Mouse (Mus musculus) liver, adult 2 months (tissue): ENCODE results near the gene Psen1. TPM values are rescaled to one million over a fixed set of nuclear protein-coding genes. Genes with fewer than 3 reads are reported as not detected.

Source experiments
- DNase-seq: peaks from one replicate; pipeline ENCODE4 v3.0.0-alpha.2; 2011; ENCODE audit warnings: low read depth, low spot score; ENCODE audit errors: extremely low read depth
- H3K27ac ChIP-seq: fragments of 200-500 bp; replicated peaks from 2 replicates; pipeline ENCODE4 v1.5.1; 2012; ENCODE audit warnings: low read depth, mild to moderate bottlenecking, control low read depth, inconsistent platforms, low read length; ENCODE audit not compliant: insufficient read depth
- H3K27me3 ChIP-seq: fragments of 200-500 bp; 2 replicates; pipeline ENCODE4 v1.6.1; 2012; ENCODE audit warnings: mild to moderate bottlenecking, moderate library complexity, low read length, inconsistent platforms; ENCODE audit not compliant: control insufficient read depth, insufficient read depth
- H3K36me3 ChIP-seq: fragments of 200-500 bp; 2 replicates; pipeline ENCODE4 v1.6.1; 2012; ENCODE audit warnings: low read length, inconsistent platforms; ENCODE audit not compliant: control insufficient read depth, insufficient read depth
- H3K4me1 ChIP-seq: fragments of 200-500 bp; 2 replicates; pipeline ENCODE4 v1.6.1; 2011; ENCODE audit warnings: low read length; ENCODE audit not compliant: control insufficient read depth, insufficient read depth
- H3K4me3 ChIP-seq: fragments of 200-500 bp; 2 replicates; pipeline ENCODE4 v1.5.1; 2011; ENCODE audit warnings: low read depth, mild to moderate bottlenecking, control low read depth, low read length, moderate library complexity; ENCODE audit not compliant: insufficient read depth
- H3K79me2 ChIP-seq: fragments of 200-500 bp; 2 replicates; pipeline ENCODE4 v1.6.1; 2012; ENCODE audit warnings: inconsistent platforms, mild to moderate bottlenecking, low read length, moderate library complexity; ENCODE audit not compliant: control insufficient read depth, insufficient read depth
- H3K9ac ChIP-seq: fragments of 200-500 bp; 2 replicates; pipeline ENCODE4 v1.6.1; 2012; ENCODE audit warnings: low read depth, mild to moderate bottlenecking, control low read depth, inconsistent platforms, low read length
- CTCF ChIP-seq: fragments of 200-500 bp; IDR thresholded peaks from 2 replicates; pipeline ENCODE4 v1.5.1; 2011; ENCODE audit warnings: low read depth, low read length, control low read depth
- POLR2A ChIP-seq: fragments of 200-500 bp; IDR thresholded peaks from 2 replicates; pipeline ENCODE4 v1.6.1; 2011; ENCODE audit warnings: low read length, control low read depth; ENCODE audit not compliant: insufficient read depth; ENCODE audit errors: extremely low read depth
- WGBS: fragments of 180-500 bp; shearing (Covaris S2); methylation state at CpG from one replicate; pipeline ENCODE4 v1.1.7; 2018; 5-methylcytosine and 5-hydroxymethylcytosine counted together
- polyA plus RNA-seq: library from polyadenylated mRNA; depleted of rRNA; stranded (reverse); fragments of >200 nt; gene quantifications from 2 replicates; pipeline ENCODE4 v1.2.3, GENCODE M21; 2012
- total RNA-seq: library from RNA; depleted of rRNA; stranded (reverse); fragments of >200 nt; gene quantifications from 2 replicates; pipeline ENCODE4 v1.2.3, GENCODE M21; 2014

The Psen1 gene
- total and polyA plus RNA-seq, 2 experiments = 12.2 to 17.0 TPM

GRCm38 (mm10) chr12:83762706-83763105 is 74.8 kb downstream of the Psen1 start:
- TF ChIP-seq POLR2A = no peak
- TF ChIP-seq CTCF = no peak
- no peaks in the 10 kb centered on the region for H3K27me3 ChIP-seq

GRCm38 (mm10) chr12:83763311-83764043 is 75.5 kb downstream of the Psen1 start, which contains the start of gene Papln:
TSS of gene Papln (plus strand) at chr12:83763634.
- Histone ChIP-seq H3K79me2 (no peaks in the 10 kb centered on the region), H3K4me1 (peaks cover 25% of the 10 kb centered on the region), H3K27ac (no peak within 1 kb of the TSS), H3K27me3 (no peaks in the 10 kb centered on the region), H3K4me3 (peak within 1 kb of the TSS; percentile 45; the same call in 1 of the 2 replicates), H3K36me3 (no peaks in the 10 kb centered on the region), H3K9ac (peak within 1 kb of the TSS; percentile 44)
- no peak for TF ChIP-seq CTCF
- no peak for TF ChIP-seq POLR2A
- no peak for DNase-seq
- WGBS = 16% methylated on average over 29 of the region's 31 CpGs

More at GRCm38 (mm10) chr12:83762706-83763105, 74.8 kb downstream of the Psen1 start:
- Histone ChIP-seq H3K4me1 (peaks cover 25% of the 10 kb centered on the region), H3K9ac (0 out of 2 replicates have a peak overlapping the region, but pooled peaks have one; percentile 8), H3K4me3 (no peak overlapping the region), H3K36me3 (no peaks in the 10 kb centered on the region), H3K27ac (no peak overlapping the region), H3K79me2 (no peaks in the 10 kb centered on the region)
- 49% methylated on average over 4 of the region's 4 CpGs for WGBS
- no peak for DNase-seq

- no peaks in the 10 kb centered on the region for H3K36me3 ChIP-seq
- peaks cover 25% of the 10 kb centered on the region for H3K4me1 ChIP-seq
- no peak overlapping the region for H3K27ac ChIP-seq
- no peaks in the 10 kb centered on the region for H3K79me2 ChIP-seq
- H3K27me3 ChIP-seq = no peaks in the 10 kb centered on the region
- peak overlapping the region; percentile 45; the same call in 1 of the 2 replicates for H3K4me3 ChIP-seq
- TF ChIP-seq CTCF = no peak
- TF ChIP-seq POLR2A = no peak
- H3K9ac ChIP-seq = peak overlapping the region; percentile 44; the same call in 1 of the 2 replicates
- peak; percentile 56 for DNase-seq
- WGBS = 11% methylated on average over 14 of the region's 14 CpGs
Observed at GRCm38 (mm10) chr12:83764044-83764365, 76.1 kb downstream of the Psen1 start.

GRCm38 (mm10) chr12:83764519-83764918 is 76.6 kb downstream of the Psen1 start:
- Histone ChIP-seq H3K9ac (no peak overlapping the region), H3K27me3 (no peaks in the 10 kb centered on the region), H3K36me3 (no peaks in the 10 kb centered on the region), H3K4me3 (no peak overlapping the region), H3K4me1 (peaks cover 25% of the 10 kb centered on the region), H3K79me2 (no peaks in the 10 kb centered on the region), H3K27ac (no peak overlapping the region)
- TF ChIP-seq CTCF (no peak), POLR2A (no peak)
- no peak for DNase-seq
- WGBS = 77% methylated on average over 10 of the region's 10 CpGs

GRCm38 (mm10) chr12:83765965-83766603 is 78.1 kb downstream of the Psen1 start:
- no peak for DNase-seq
- 92% methylated on average over 13 of the region's 13 CpGs for WGBS

More at GRCm38 (mm10) chr12:83765965-83766603, 78.1 kb downstream of the Psen1 start:
- Histone ChIP-seq H3K36me3 (no peaks in the 10 kb centered on the region), H3K27me3 (no peaks in the 10 kb centered on the region), H3K4me1 (peaks cover 20% of the 10 kb centered on the region), H3K4me3 (no peak overlapping the region), H3K79me2 (no peaks in the 10 kb centered on the region), H3K9ac (no peak overlapping the region), H3K27ac (no peak overlapping the region)
- TF ChIP-seq CTCF (no peak), POLR2A (no peak)
